Mouse (Mus musculus) lung, postnatal 0 days (tissue): ENCODE data around the gene Ssu2.

ENCODE experiments used
- CTCF ChIP-seq: IDR thresholded peaks from 2 replicates; pipeline ENCODE4 v1.5.1; 2016; ENCODE audit warnings: antibody characterized with exemption, mild to moderate bottlenecking
- EP300 ChIP-seq: IDR thresholded peaks from 2 replicates; pipeline ENCODE4 v1.6.1; 2016; ENCODE audit warnings: antibody characterized with exemption, mild to moderate bottlenecking, control low read depth

DNA sequence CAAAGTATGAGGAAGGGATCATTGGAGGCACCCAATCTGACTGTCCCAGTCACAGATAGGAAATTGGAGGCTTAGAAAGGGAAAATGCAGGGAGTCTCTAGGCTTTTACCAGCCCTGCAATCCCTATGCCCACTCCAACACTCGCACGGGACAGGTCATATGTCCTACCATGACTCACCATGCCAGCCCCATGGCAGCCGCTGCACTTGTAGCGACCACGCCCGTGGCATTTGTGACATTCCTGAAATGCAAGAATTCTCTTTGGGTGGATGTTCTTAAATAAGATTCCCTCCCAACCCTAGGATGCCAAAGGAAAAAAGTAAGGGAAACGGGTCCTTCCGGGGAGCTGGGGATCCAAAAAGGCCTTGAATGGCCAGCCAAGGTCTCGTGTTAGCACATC, 8.8 kb downstream of the Ssu2 start:
- TF ChIP-seq CTCF (no peak), EP300 (peak; percentile 81)
